Mouse (Mus musculus): ENCODE results near the gene Smim17. TPM values are rescaled to one million over a fixed set of nuclear protein-coding genes. Genes with fewer than 3 reads are reported as not detected.
"Not testable (repeated sequence)": the region's sequence is repeated elsewhere in the genome, so short reads cannot be mapped to it uniquely, and the experiment has no call there.

Gene Smim17
- total RNA-seq, 2 experiments from 2014 or later: not detected

- DNase-seq (ENCODE audit: low spot score): no peak
- intact Hi-C loops (cut with DNase I): loop anchor here (10.0 kb wide), 1 partner anchor 105 kb away; the partner anchor contains the start of gene Zfp667
Measured at GRCm38 (mm10) chr7:6389449-6389848, 9.1 kb upstream of the Smim17 start.

- DNase-seq (ENCODE audit: low spot score): peak; percentile 73
- intact Hi-C loops (cut with DNase I): loop anchor here (10.0 kb wide), 1 partner anchor 125 kb away; the partner anchor contains the start of gene Zfp667
Measured at GRCm38 (mm10) chr7:6410043-6410442, 11.5 kb downstream of the Smim17 start, which contains the start of gene Gm20715. TSS of gene Gm20715 (plus strand) at chr7:6410277.

GRCm38 (mm10) chr7:6414626-6415441 lies 16.3 kb downstream of the Smim17 start:
- no peak for DNase-seq (ENCODE audit: low spot score)
- intact Hi-C loops (cut with DNase I): loop anchor here (10.0 kb wide), 1 partner anchor 130 kb away; the partner anchor contains the start of gene Zfp667

- intact Hi-C loops (cut with DNase I): loop anchor here (10.0 kb wide), 1 partner anchor 131 kb away; the partner anchor contains the start of gene Zfp667
- DNase-seq (ENCODE audit: low spot score): no peak
Measured at GRCm38 (mm10) chr7:6415442-6415787, 16.9 kb downstream of the Smim17 start.

- DNase-seq (ENCODE audit: low spot score): no peak
- intact Hi-C loops (cut with DNase I): loop anchor here (10.0 kb wide), 1 partner anchor 135 kb away; the partner anchor contains the start of gene Zfp667
Measured at GRCm38 (mm10) chr7:6419894-6420293, 21.4 kb downstream of the Smim17 start.

- intact Hi-C loops (cut with DNase I): no loop called here
- no peak for DNase-seq (ENCODE audit: low spot score)
Measured at GRCm38 (mm10) chr7:6429381-6429780, 30.9 kb downstream of the Smim17 start.

- no peak for DNase-seq (ENCODE audit: low spot score)
Measured at GRCm38 (mm10) chr7:6430342-6430741, 31.8 kb downstream of the Smim17 start.

GRCm38 (mm10) chr7:6438388-6438787 lies 39.9 kb downstream of the Smim17 start, which contains the start of gene Olfr1344:
TSS of gene Olfr1344 (plus strand) at chr7:6438688.
- no peak for DNase-seq (ENCODE audit: low spot score)
- intact Hi-C loops (cut with DNase I): loop anchor here (10.0 kb wide), 1 partner anchor 476 kb away; no protein-coding TSS in a partner anchor

More at GRCm38 (mm10) chr7:6430342-6430741, 31.8 kb downstream of the Smim17 start:
- intact Hi-C loops (cut with DNase I): loop anchor here (5.0 to 10.0 kb wide), 2 partner anchors 484 to 507 kb away; no protein-coding TSS in a partner anchor

- intact Hi-C loops (cut with DNase I): no loop called here
Measured at GRCm38 (mm10) chr7:6441173-6441572, 42.7 kb downstream of the Smim17 start.

GRCm38 (mm10) chr7:6447771-6448170 lies 49.3 kb downstream of the Smim17 start:
- intact Hi-C loops (cut with DNase I): no loop called here
- DNase-seq (ENCODE audit: low spot score): no peak

More at GRCm38 (mm10) chr7:6441173-6441572, 42.7 kb downstream of the Smim17 start:
- DNase-seq (ENCODE audit: low spot score): no peak

GRCm38 (mm10) chr7:6455868-6456267 lies 57.4 kb downstream of the Smim17 start, which contains the start of gene Olfr1336:
TSS of gene Olfr1336 (plus strand) at chr7:6456168.
- DNase-seq (ENCODE audit: low spot score): no peak
- intact Hi-C loops (cut with DNase I): no loop called here

- no peak for DNase-seq (ENCODE audit: low spot score)
- intact Hi-C loops (cut with DNase I): no loop called here
Measured at GRCm38 (mm10) chr7:6456399-6456798, 57.9 kb downstream of the Smim17 start.

GRCm38 (mm10) chr7:6466951-6467350 lies 68.4 kb downstream of the Smim17 start, which contains the start of gene Olfr1346:
TSS of gene Olfr1346 (plus strand) at chr7:6467101.
- DNase-seq (ENCODE audit: low spot score): no peak
- intact Hi-C loops (cut with DNase I): no loop called here

- DNase-seq (ENCODE audit: low spot score); intact Hi-C loops (cut with DNase I): not testable (repeated sequence)
Measured at GRCm38 (mm10) chr7:6477633-6478032, 79.1 kb downstream of the Smim17 start.

Other genes starting within 250 kb of the Smim17 start
- 10 to 100 TPM; 29.8 to 33.1 TPM for gene Zfp787, start 242.7 kb upstream of the Smim17 start, total RNA-seq (2021)
- 10 to 100 TPM; 10.2 to 16.8 TPM for gene Zfp444, start 226.5 kb upstream of the Smim17 start, total RNA-seq (2021)
- gene Galp, start 201.6 kb upstream of the Smim17 start, total RNA-seq (2021): not detected
- gene Zscan5b, start 176.4 kb upstream of the Smim17 start, total RNA-seq (2021): not detected
- not detected for gene Epp13, start 146.0 kb upstream of the Smim17 start, total RNA-seq (2021)
- 1 to 10 TPM; 2.8 to 3.5 TPM for gene Zfp667, start 112.1 kb upstream of the Smim17 start, total RNA-seq (2021)
- gene Zfp583, start 67.4 kb upstream of the Smim17 start, total RNA-seq (2021): 1 to 10 TPM in 1 of 2 experiments, under 1 TPM in 1; 0.88 to 1.9 TPM
- under 1 TPM; 0.48 to 0.52 TPM for gene Gm3854, start 55.0 kb upstream of the Smim17 start, total RNA-seq (2021)
- gene Zfp78, start 35.4 kb upstream of the Smim17 start, total RNA-seq (2021): 1 to 10 TPM; 2.7 to 3.3 TPM
- gene Zfp28, start 15.4 kb upstream of the Smim17 start, total RNA-seq (2021): 1 to 10 TPM; 2.5 to 2.6 TPM
- gene Gm20715, start 11.6 kb downstream of the Smim17 start, total RNA-seq (2021): not detected
- gene Olfr1344, start 40.0 kb downstream of the Smim17 start, total RNA-seq (2021): not detected
- gene Olfr1336, start 57.5 kb downstream of the Smim17 start, total RNA-seq (2021): not detected
- gene Olfr1346, start 68.4 kb downstream of the Smim17 start, total RNA-seq (2021): not detected
- gene Olfr5, start 88.2 kb downstream of the Smim17 start, total RNA-seq (2021): not detected
- gene Olfr1347, start 101.0 kb downstream of the Smim17 start, total RNA-seq (2021): not detected
- not detected for gene Olfr1348, start 110.0 kb downstream of the Smim17 start, total RNA-seq (2021)
- not detected for gene Olfr1349, start 124.2 kb downstream of the Smim17 start, total RNA-seq (2021)
- not detected for gene Olfr1350, start 166.1 kb downstream of the Smim17 start, total RNA-seq (2021)